Mouse (Mus musculus): ENCODE data around the gene Dhx32.

DNA sequence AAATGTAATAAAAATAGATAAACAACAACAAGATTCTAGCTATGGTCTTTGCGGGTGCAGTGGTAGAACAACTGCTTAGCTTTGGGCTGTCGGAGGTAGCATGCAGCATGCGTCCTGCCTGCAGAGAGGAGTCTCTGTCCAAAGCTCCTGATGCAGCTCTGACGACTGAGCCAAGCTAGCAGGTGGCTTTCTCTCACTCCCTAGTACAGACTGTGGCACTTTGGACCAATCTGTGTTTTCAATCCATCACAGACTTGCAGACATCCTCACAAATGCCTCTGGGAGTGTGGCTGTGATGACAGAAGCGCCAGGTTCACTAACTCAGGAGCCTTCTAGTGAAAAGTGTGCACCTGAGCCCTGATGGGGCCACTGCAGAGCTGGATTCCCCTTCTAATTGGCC, 53.2 kb downstream of the Dhx32 start:
- no peak for TF ChIP-seq CTCF (IDR thresholded peaks at IDR 0.05; ENCODE audit: low read depth)
- TF ChIP-seq EP300 (IDR thresholded peaks at IDR 0.05; ENCODE audit: low read depth): no peak

Measured in liver, embryonic 14.5 days (tissue).